Mouse (Mus musculus): Measurements from ENCODE around the gene Pdlim7. TPM values are rescaled to one million over a fixed set of nuclear protein-coding genes. Genes with fewer than 3 reads are reported as not detected.

Gene Pdlim7
- total and polyA plus RNA-seq, 3 experiments, result 8.7 to 32.5 (median 11.2) TPM

DNA sequence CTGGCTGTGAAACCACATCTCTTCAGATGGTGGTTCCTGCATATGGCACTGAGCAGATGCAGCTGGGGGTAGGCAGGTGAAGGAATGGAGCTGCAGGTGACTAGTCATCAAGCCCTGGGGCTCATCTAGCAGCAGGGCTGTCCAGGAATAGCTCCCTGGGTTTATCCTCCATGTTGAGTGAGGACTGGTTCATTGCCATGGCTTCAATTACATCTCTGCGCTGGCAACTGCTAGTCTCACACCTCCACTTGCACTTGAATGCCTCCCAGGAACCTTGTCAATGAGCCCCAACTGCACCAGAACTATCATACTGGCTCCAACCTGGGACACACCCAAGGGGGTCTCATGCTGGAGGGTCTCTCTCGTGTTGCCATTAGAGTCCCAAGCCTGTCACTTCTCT lies 34.4 kb upstream of the Pdlim7 start:
- Histone ChIP-seq H3K27me3 (replicated peaks) (no peaks in the 10 kb centered on the region), H3K4me3 (replicated peaks in 1 of 3; ENCODE audit: low read depth in 2 of 3, low read length in 2 of 3, poor library complexity in 1 of 3) (no peak overlapping the region), H3K36me3 (replicated peaks in 1 of 2; ENCODE audit: control insufficient read depth in 1 of 2, insufficient read depth in 1 of 2, low read length in 1 of 2) (peaks cover 65 to 99% of the 10 kb centered on the region in 2 experiments), H3K4me2 (ENCODE audit: insufficient read depth, low read depth, poor library complexity, severe bottlenecking) (no peak overlapping the region), H3K27ac (ENCODE audit: insufficient read depth, low read depth) (no peak overlapping the region), H3K9me3 (replicated peaks; ENCODE audit: low read length) (no peaks in the 10 kb centered on the region), H3K9ac (ENCODE audit: insufficient read depth, low read depth) (no peak overlapping the region), H3K4me1 (ENCODE audit: control insufficient read depth in 1 of 2, insufficient read depth in 2 of 2) (no peaks in the 10 kb centered on the region), H3K79me2 (replicated peaks; ENCODE audit: control insufficient read depth, extremely low read depth, insufficient read depth, poor library complexity, severe bottlenecking) (no peaks in the 10 kb centered on the region)
- in situ Hi-C loops (cut with MboI; ENCODE audit: low pct_ligation_motif_present, low pct_unique_long_range_greater_than_20kb, low sequenced_read_pairs), result no loop called here
- no peak for DNase-seq (ENCODE audit: extremely low read depth)
- TF ChIP-seq NELFE (IDR thresholded peaks at IDR 0.05; ENCODE audit: low read depth, low read length) (no peak), USF2 (conservative IDR thresholded peaks at IDR 0.05; ENCODE audit: low read depth, low read length) (no peak), ELF1 (IDR thresholded peaks at IDR 0.05; ENCODE audit: low read depth, low read length) (no peak), ZKSCAN1 (IDR thresholded peaks at IDR 0.05; ENCODE audit: borderline replicate concordance, low read depth, low read length) (no peak), GABPA (IDR thresholded peaks at IDR 0.05; ENCODE audit: insufficient replicate concordance, low read depth, low read length) (no peak), BHLHE40 (IDR thresholded peaks at IDR 0.05; ENCODE audit: low read depth, low read length) (no peak), MXI1 (IDR thresholded peaks at IDR 0.05; ENCODE audit: low read depth, low read length) (no peak), USF1 (IDR thresholded peaks at IDR 0.05; ENCODE audit: low read depth, low read length) (no peak), TCF12 (IDR thresholded peaks at IDR 0.05; ENCODE audit: low read depth, low read length) (no peak), NRF1 (IDR thresholded peaks at IDR 0.05; ENCODE audit: low read depth, low read length) (no peak), POLR2A (IDR thresholded peaks at IDR 0.05; ENCODE audit: low read depth, low read length) (no peak), HCFC1 (IDR thresholded peaks at IDR 0.05; ENCODE audit: low read depth, low read length) (no peak), UBTF (IDR thresholded peaks at IDR 0.05; ENCODE audit: low read depth, low read length) (no peak)
- dilution Hi-C loops (cut with MboI; ENCODE audit: extremely low pct_ligation_motif_present, extremely low pct_unique_long_range_greater_than_20kb, low sequenced_read_pairs), result no loop called here

DNA sequence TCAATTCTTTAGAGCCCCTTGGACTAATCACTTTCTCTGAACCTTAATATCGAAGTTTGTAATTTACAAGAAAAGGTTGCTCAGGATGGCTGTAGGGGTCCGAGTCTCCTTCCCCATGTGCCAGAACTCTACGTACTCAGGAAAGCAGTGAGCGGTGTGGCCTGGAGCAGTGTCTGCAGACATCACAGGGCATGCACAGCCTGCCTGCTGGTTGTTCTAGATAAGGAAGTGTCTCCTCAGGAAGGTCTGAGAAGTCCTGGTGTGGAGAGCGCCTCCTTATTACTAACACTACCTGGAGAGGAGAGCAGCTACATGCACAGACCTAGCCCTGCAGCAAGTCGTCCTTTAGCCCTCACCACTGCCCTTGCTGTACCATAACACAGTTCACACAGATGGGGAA lies 31.3 kb upstream of the Pdlim7 start:
- no peak for TF ChIP-seq MAFK (IDR thresholded peaks at IDR 0.05; ENCODE audit: insufficient replicate concordance, low read length)
- no peak for TF ChIP-seq CHD1 (IDR thresholded peaks at IDR 0.05; ENCODE audit: low read depth, low read length)
- TF ChIP-seq TBP (conservative IDR thresholded peaks at IDR 0.05; ENCODE audit: low read depth, low read length), result no peak
- TF ChIP-seq MYC (IDR thresholded peaks at IDR 0.05; ENCODE audit: low read depth, low read length), result no peak
- no peak for TF ChIP-seq ETS1 (conservative IDR thresholded peaks at IDR 0.05; ENCODE audit: low read depth, low read length)
- no peak for TF ChIP-seq POLR2AphosphoS2 (IDR thresholded peaks at IDR 0.05; ENCODE audit: low read depth, low read length)
- TF ChIP-seq ZKSCAN1 (IDR thresholded peaks at IDR 0.05; ENCODE audit: borderline replicate concordance, low read depth, low read length), result no peak
- TF ChIP-seq HCFC1 (IDR thresholded peaks at IDR 0.05; ENCODE audit: low read depth, low read length), result no peak
- TF ChIP-seq POLR2A (IDR thresholded peaks at IDR 0.05; ENCODE audit: low read depth, low read length), result no peak
- no peak for TF ChIP-seq EP300 (IDR thresholded peaks at IDR 0.05; ENCODE audit: low read length)
- TF ChIP-seq E2F4 (IDR thresholded peaks at IDR 0.05; ENCODE audit: insufficient replicate concordance, low read depth, low read length), result no peak
- TF ChIP-seq USF2 (conservative IDR thresholded peaks at IDR 0.05; ENCODE audit: low read depth, low read length), result no peak
- TF ChIP-seq KAT2A (IDR thresholded peaks at IDR 0.05; ENCODE audit: insufficient replicate concordance, low read length), result no peak
- no peak for TF ChIP-seq TCF12 (IDR thresholded peaks at IDR 0.05; ENCODE audit: low read depth, low read length)
- no peak for TF ChIP-seq ZNF384 (IDR thresholded peaks at IDR 0.05; ENCODE audit: low read depth, low read length)
- no peak for TF ChIP-seq ELF1 (IDR thresholded peaks at IDR 0.05; ENCODE audit: low read depth, low read length)
- no peak for TF ChIP-seq JUN (IDR thresholded peaks at IDR 0.05; ENCODE audit: insufficient read depth, low read depth, low read length)
- TF ChIP-seq UBTF (IDR thresholded peaks at IDR 0.05; ENCODE audit: low read depth, low read length), result no peak
- TF ChIP-seq GABPA (IDR thresholded peaks at IDR 0.05; ENCODE audit: insufficient replicate concordance, low read depth, low read length), result no peak
- no peak for TF ChIP-seq MEF2A (IDR thresholded peaks at IDR 0.05; ENCODE audit: borderline replicate concordance, low read depth, low read length)
- no peaks in the 10 kb centered on the region for H3K79me2 ChIP-seq (replicated peaks; ENCODE audit: control insufficient read depth, extremely low read depth, insufficient read depth, poor library complexity, severe bottlenecking)
- peaks cover 85 to 100% of the 10 kb centered on the region in 2 experiments for H3K36me3 ChIP-seq (replicated peaks in 1 of 2; ENCODE audit: control insufficient read depth in 1 of 2, insufficient read depth in 1 of 2, low read length in 1 of 2)
- in situ Hi-C loops (cut with MboI; ENCODE audit: low pct_ligation_motif_present, low pct_unique_long_range_greater_than_20kb, low sequenced_read_pairs) (no loop called here), dilution Hi-C loops (cut with MboI; ENCODE audit: extremely low pct_ligation_motif_present, extremely low pct_unique_long_range_greater_than_20kb, low sequenced_read_pairs) (no loop called here)
- no peaks in the 10 kb centered on the region for H3K4me1 ChIP-seq (ENCODE audit: control insufficient read depth in 1 of 2, insufficient read depth in 2 of 2)
- H3K9me3 ChIP-seq (replicated peaks; ENCODE audit: low read length), result no peaks in the 10 kb centered on the region
- no peaks in the 10 kb centered on the region for H3K27me3 ChIP-seq (replicated peaks)
- no peak overlapping the region for H3K4me2 ChIP-seq (ENCODE audit: insufficient read depth, low read depth, poor library complexity, severe bottlenecking)
- H3K9ac ChIP-seq (ENCODE audit: insufficient read depth, low read depth), result no peak overlapping the region
- no peak overlapping the region for H3K27ac ChIP-seq (ENCODE audit: insufficient read depth, low read depth)
- DNase-seq (ENCODE audit: extremely low read depth), result no peak
- H3K4me3 ChIP-seq (replicated peaks in 1 of 3; ENCODE audit: low read depth in 2 of 3, low read length in 2 of 3, poor library complexity in 1 of 3), result no peak overlapping the region

All from CH12.LX (cell line).